In genomic region chr8:48704485-48704884, GRCm38 (mm10) we compare ENCODE assay signal across 11 mouse cellular contexts.
DNase-seq lines count a peak whose midpoint lies in the region; ATAC-seq and TF ChIP-seq lines count a peak whose summit lies in the region.
"Had no signal": no experiment of that assay in that cellular context is flagged by ENCODE, and none has a peak within 500 bp of the region (broad histone marks: within the 10 kb centered on the region; RNA-seq: fewer than 3 reads in every experiment).

No protein-coding gene starts in this region.

- intact Hi-C loops in heart, postnatal 14 days (cut with DNase I), result no loop called here
- intact Hi-C loops in gastrocnemius, postnatal 36 days (cut with DNase I), result no loop called here

- no peaks in the 10 kb centered on the region for H3K27me3 ChIP-seq in stomach, embryonic 14.5 days (ENCODE audit: control insufficient read depth, insufficient read depth, low read length)
- H3K27me3 ChIP-seq: liver, embryonic 12.5 days; neural tube, embryonic 12.5 days had no signal

- H3K4me3 ChIP-seq in stomach, embryonic 14.5 days (ENCODE audit: low read depth, low read length), result no peak overlapping the region
- no peak overlapping the region for H3K4me3 ChIP-seq in layer of hippocampus, adult 2 months
- H3K4me3 ChIP-seq: liver, embryonic 12.5 days; midbrain, embryonic 10.5 days; neural tube, embryonic 12.5 days had no signal

- H3K9me3 ChIP-seq in stomach, embryonic 14.5 days (ENCODE audit: control insufficient read depth, low read depth, low read length), result no peaks in the 10 kb centered on the region
- H3K9me3 ChIP-seq: liver, embryonic 12.5 days had no signal

- peak; percentile 31 for DNase-seq in kidney, adult 11 months
- DNase-seq in kidney, adult 18-20 months, result no peak
- peak; percentile 36 to 42 for DNase-seq in heart, postnatal 14 days
- DNase-seq in kidney, postnatal 10 days, result peak; percentile 76
- no peak for DNase-seq in layer of hippocampus, adult 2 months (ENCODE audit: low spot score in 2 of 2)
- no peak for DNase-seq in layer of hippocampus, adult 8-10 months (ENCODE audit: low spot score in 2 of 2)
- no peak for DNase-seq in gastrocnemius, postnatal 36 days

- H3K9ac ChIP-seq in stomach, embryonic 14.5 days (replicated peaks; ENCODE audit: low read depth, low read length), result no peak overlapping the region
- H3K9ac ChIP-seq: liver, embryonic 12.5 days; neural tube, embryonic 12.5 days had no signal

- 0 out of 2 replicates have a peak, but pooled peaks have one; percentile 42 for ATAC-seq in stomach, embryonic 14.5 days (ENCODE audit: insufficient number of reproducible peaks, insufficient read depth, low FRiP score, low read depth)
- ATAC-seq: liver, embryonic 12.5 days had no signal

- H3K4me2 ChIP-seq in stomach, embryonic 14.5 days (replicated peaks; ENCODE audit: low read depth, low read length), result no peak overlapping the region
- H3K4me2 ChIP-seq: liver, embryonic 12.5 days; neural tube, embryonic 12.5 days had no signal

- H3K27ac ChIP-seq in stomach, embryonic 14.5 days (ENCODE audit: low read length), result peak overlapping the region; percentile 23; the same call in 1 of the 2 replicates
- H3K27ac ChIP-seq in layer of hippocampus, adult 2 months, result no peak overlapping the region
- H3K27ac ChIP-seq: liver, embryonic 12.5 days; midbrain, embryonic 10.5 days; neural tube, embryonic 12.5 days had no signal

- WGBS in stomach, embryonic 14.5 days, result 60% methylated on average over 6 of the region's 6 CpGs

- no peak for TF ChIP-seq CTCF in layer of hippocampus, adult 2 months (conservative IDR thresholded peaks at IDR 0.05)

- no peaks in the 10 kb centered on the region for H3K36me3 ChIP-seq in stomach, embryonic 14.5 days (ENCODE audit: control insufficient read depth, insufficient read depth, low read length)
- H3K36me3 ChIP-seq: liver, embryonic 12.5 days; neural tube, embryonic 12.5 days had no signal

- no peaks in the 10 kb centered on the region for H3K4me1 ChIP-seq in stomach, embryonic 14.5 days (ENCODE audit: control insufficient read depth, insufficient read depth, low read length)
- H3K4me1 ChIP-seq: liver, embryonic 12.5 days; neural tube, embryonic 12.5 days had no signal

Comparison
In these comparisons a context has a peak if more than half of its experiments do, and no peak if none do; other contexts are left out.
1. DNase-seq: peak in kidney, adult 11 months (single experiment), heart, postnatal 14 days (2 of 2) and kidney, postnatal 10 days (single experiment); none in kidney, adult 18-20 months (single experiment), layer of hippocampus, adult 2 months (0 of 2), layer of hippocampus, adult 8-10 months (0 of 2) and gastrocnemius, postnatal 36 days (0 of 2).